Mouse (Mus musculus): Measurements from ENCODE around the gene Snd1.

The Snd1 gene

DNA sequence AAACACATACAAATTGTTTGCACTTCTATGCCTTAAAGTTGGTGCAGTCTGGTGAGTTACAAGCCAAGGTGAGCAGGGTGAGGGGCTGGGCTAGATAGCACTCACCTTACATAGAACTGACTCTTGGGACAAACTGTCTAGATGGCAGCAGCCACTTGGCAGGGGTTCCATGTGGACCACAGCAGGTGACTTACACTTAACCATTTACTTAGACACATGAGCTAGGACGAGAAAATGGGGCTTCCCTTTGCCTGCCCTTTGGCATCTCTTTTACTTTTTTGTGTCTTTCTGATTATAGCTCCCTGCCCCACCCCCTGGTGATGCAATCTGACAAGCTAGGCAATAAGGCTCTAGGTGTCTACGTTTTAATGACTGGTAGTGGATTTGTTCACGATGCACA lies 274.3 kb downstream of the Snd1 start:
- DNase-seq (ENCODE audit: low read depth, low spot score), result no peak

DNA sequence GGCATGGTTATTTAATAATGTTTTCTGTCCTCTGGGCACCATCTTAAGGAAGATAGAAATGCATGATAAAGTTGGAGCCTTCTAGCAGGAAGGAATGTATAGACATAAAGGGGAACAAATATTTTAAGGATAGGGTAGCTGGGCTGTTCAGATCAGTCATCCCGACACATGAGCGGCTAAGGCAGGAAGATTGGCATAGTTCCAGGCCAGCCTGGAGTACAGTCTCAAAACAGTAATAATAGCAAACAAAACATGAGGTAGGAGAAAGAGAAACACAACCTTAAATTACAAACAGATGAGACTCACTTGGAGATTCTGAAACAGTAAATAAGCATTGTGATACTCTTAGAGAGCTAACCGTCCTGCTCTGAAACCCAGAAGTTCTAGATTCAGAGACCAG lies 276.2 kb downstream of the Snd1 start:
- DNase-seq (ENCODE audit: low read depth, low spot score), result no peak

DNA sequence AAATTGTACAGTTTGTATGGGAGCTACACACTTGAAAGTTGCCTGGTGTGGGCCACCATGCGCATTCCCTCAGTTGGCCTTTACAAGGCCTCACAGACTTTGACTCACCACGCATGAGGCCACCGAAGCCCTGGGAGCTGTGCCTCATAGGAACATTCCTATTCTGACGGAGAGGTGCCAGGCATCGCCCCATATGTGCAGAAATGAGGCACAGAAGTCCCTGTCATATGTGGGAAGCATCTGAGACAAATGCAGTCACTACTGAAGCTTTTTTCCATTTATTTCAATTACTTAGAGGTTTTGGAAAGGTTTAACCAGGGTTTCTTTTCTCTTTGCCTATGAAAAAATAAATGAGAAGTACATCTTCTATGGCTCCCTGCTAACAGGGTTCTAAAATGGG lies 278.3 kb downstream of the Snd1 start:
- DNase-seq (ENCODE audit: low read depth, low spot score), result no peak

DNA sequence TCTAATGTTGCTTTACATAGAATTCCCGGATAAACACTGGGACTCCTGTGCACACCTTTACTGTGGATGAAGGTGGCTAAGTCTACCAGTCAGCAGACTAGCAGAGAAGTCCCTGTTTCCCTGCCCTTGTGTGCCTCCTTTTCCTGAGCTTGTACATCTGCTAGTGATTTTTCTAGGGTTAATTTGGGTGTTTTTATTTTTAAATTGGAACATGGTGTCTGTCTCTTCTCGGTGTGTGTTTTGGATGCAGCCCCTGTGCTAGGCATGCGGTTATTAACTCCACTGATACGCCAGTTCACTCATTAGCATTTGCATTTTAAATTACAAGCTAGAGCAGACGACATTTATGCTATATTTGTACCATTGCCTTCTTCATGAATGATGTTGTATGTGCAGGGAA lies 278.7 kb downstream of the Snd1 start:
- DNase-seq (ENCODE audit: low read depth, low spot score), result no peak

DNA sequence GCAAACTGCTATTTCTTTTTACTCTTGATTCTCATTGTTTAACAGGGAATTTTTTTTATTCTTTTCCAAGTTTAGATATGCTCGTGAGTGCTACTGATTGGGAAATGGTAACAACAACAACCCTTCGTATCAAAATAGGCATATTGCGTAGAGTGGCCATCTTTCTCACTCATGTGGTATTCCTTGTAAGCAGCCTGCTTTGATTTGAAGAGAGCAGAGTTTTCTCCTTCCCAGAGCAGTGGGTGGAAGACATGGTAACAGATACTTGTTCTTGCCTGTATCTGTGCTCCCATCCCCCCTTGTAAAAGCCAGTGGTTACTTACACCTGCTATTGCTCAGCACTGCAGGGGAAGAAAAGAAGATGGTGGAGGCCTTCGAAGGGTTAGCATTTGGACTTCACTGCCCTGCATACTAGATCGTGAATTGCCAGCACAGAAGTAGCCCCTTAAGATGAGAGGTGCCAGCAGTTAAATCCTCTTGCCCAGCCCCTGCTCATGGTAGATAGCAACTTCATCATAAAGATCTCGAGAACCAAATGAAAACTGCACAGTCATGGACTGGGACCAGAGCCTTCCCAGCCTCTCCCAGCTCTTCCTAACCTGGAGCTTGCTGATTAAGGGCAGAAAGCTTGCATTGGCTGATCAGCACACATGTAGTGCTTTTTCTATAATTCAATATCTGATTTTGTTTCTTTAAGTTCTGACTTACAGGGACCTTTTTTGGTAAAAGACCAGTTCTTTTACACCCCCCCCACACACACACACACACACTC lies 279.4 kb downstream of the Snd1 start:
- no peak for DNase-seq (ENCODE audit: low read depth, low spot score)

DNA sequence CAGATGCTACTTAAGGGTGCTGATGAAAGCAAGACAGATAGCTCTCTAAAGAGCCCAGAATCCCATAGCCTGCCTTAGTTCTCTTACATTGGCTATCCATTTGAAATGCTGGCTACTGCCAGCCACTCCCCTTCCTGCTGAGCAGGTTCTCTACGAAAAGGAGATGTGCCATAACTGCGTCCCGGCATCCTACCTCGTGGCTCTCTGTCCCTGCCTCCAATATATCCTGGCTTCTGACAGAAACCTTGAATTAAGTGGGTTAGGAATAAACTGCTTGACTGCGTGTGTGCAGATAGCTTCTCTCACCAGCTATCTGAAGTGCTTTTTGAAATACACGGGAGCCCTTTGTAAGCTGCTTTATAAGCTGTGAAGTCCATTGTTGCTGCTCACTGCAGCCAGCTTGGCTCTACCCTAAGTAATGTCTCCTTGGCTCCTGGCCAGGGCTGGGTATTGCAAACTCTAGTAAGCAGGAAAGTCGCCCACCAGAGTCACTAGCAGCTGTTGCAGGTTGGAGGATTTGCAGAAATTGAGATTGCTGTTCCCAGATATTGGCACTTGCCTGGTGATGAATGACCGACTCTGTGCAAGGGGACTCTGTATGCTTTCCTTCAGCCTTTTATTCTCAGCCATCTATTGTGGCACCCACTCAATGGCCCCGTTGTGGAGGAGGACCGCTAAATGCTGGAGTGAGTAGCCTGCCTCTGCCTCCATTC lies 281.5 kb downstream of the Snd1 start:
- peak; percentile 45 for DNase-seq (ENCODE audit: low read depth, low spot score)

DNA sequence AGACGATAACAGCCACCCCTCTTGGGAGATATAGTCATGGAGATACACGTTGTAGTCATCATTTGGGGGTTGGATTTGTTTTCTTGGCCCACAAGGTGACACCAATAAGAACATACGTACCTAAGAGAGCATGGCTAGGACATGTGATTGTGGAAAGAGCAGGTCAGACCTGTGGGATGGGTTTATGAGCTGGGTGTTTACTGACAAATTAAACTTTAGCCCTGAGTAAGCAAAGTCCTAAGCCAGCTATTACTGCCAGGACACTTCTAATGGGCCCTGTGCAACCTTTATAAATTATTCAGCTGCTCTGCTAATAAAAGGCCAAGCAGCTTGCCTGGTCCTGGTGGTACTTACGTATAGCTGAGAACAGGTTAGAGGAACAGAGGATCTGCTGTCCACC lies 283.4 kb downstream of the Snd1 start:
- DNase-seq (ENCODE audit: low read depth, low spot score), result no peak

DNA sequence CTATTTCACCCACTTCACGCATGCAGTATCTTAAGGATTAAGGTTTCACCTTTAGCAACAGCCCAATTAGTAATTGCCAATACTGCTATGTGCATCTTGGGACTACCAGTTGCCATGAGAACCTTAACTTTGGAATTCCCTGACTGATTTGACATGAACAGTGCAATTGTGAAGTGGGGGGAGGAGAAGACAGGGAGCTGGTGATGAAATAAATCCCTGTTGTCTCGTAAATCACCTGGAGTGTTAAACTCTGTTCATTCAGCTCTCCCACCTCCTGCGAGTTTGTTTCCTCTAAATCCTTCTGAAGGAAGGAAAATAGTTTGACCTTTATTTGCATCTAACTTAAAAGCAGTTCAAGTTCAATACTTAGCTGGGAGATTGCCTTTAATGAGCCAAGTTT lies 286.8 kb downstream of the Snd1 start:
- DNase-seq (ENCODE audit: low read depth, low spot score), result peak; percentile 82

DNA sequence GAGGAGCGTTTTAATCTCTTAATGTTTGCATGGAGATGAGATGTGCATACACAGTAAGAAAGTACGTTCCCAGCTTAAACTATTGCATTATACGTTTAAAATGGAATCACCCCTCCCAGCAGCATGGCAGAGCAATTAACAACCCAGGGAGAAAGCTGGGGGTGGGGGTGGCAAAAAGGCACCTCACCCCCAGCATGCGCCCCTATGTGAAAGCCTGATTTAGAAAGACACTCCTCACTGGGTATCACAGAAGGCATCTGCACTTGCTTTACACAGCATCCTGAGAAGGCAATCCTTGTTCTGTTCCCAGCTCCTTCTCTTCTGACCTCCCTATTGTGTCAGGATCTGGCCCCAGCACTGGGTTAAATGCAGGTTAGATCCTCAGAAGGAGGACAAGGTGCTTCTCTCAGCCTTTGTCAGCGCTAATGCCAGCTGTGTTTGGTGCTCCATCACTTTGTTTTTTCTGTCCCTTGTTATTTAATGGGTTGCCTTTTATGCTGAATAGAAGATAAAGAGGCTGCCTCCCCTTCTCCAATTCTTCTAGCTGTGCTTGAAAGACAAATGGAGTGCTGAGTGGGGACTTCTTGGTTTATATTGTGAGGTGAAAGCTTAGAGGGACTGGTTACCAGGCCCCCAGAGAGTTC lies 287.3 kb downstream of the Snd1 start:
- peak; percentile 52 for DNase-seq (ENCODE audit: low read depth, low spot score)

DNA sequence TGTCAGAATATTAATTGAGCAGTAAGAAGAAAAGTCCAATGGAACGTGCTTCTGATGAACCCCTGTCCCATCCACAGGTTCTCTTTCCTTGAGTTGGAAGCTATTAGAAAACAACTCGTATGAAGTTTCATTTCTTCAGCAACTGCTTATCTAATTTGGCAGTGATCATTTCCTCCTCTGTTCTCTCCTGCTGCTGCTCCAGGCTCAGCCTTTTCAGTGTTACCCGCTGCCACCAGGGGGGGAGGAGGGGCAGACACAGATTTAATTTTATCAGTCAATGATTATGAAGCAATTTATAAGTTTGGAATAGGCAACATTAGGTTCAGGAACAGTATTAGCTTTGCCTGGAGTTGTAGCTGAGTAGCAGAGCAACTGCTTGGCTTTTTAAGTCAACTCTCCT lies 291.7 kb downstream of the Snd1 start:
- DNase-seq (ENCODE audit: low read depth, low spot score), result no peak

DNA sequence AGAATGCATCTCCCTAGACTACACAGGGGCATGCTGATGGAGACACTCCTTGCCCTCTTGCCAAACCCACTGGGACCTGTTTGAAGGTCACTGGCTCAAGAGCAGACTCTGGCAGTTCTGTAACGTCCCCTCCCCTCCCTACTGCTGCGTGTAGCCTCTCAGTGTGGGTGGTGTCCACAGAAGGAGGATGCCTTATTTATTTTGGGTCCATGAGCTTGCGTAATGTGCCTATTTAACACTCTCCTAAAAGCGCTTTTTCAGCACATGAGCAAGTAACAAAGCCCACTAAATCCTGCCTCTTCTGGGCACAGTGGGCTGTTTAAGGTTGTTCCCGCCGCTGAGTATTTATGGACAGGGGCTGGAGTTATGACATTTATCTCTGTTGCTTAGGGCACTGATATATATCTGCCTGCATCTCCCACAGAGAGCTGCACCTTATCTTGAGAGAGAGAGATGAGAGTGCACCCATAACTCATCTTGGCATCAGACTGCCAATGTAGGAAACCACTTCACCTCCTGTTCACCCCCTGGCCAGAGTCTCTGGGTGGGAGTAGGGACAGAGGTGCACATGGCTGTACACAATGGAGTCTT lies 293.0 kb downstream of the Snd1 start:
- DNase-seq (ENCODE audit: low read depth, low spot score), result no peak

DNA sequence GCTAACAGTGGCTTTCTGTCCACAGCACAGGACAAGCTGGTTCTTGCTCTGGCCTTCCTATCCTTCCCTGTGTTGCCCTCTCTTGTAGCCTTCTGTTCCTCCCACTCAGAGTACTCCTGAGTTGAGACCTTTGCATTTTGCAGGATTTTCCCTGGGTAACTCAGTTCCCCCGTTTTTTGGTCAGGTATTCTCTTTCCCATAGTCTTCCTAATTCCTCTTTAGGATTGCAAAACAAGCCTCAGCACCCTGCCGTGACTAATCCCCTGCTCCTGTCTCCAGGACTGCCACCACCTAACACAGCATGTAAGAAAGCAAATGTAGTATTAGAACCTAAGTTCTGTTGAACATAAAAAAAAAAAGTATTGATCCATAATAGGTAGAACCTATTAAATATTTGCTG lies 296.4 kb downstream of the Snd1 start:
- no peak for DNase-seq (ENCODE audit: low read depth, low spot score)

DNA sequence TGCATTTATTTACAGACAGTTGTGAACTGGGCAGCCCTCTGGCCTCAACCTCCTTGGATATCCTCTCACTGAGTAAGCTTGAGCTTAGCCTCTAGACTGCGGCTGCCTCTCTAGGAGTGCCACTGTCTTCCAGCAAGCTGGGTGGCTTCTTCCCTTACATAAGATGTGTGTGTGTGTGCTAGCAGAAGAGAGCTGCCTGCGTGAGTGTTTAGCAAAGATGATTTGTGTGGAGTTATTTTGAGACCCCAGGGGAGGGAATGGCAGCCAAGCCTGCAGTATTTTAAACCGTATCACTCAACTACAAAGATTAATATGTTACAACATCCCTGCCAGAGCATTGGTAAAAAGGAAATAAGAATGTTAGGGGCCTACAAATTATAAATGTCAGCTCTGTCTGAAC lies 306.8 kb downstream of the Snd1 start:
- DNase-seq (ENCODE audit: low read depth, low spot score), result peak; percentile 30

DNA sequence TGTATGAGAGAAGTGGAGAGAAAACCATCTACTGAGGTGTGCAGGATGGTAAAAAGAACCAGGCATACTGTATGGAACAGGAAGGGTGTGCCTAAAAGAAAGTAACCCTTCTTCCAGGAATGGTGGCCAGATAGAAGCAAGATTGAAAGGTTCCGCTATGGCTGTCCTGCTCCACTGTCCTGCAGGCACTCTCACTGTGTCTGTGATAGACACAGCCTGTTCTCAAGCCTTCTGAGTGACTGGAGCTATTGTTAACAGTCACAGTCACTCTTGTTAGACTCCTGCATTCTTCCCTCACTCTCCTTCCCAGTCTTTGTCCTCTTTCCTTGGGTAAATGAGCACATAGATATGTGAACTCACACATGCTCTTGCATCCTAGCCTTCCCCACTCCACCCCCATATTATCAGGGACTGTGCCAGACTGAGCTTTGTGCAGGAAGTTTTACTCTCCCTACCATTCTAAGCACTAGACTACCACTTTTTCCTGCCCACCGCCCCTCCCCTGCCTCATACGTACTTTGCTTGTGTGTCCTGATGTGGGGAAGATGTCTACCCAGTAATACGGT lies 308.2 kb downstream of the Snd1 start:
- peak; percentile 39 for DNase-seq (ENCODE audit: low read depth, low spot score)

DNA sequence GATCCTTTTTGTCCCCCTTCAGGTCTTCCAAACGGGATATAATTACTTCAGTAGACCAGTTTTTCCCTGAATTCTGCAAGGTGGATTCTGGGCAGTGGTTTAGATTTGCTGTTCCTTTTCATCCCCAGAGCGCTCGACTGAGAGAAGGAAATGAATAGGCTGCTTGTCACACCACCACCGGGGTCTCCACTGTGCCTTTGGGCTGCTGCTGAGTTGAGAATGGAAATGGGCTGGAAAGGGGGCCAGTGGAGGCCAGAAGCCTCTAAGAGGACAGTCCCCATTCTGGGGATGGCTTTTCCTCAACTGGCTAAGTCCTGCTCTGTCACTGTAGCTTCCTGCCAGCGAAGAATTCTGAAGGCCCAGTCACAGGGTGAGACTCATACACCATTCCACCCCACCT lies 309.0 kb downstream of the Snd1 start:
- DNase-seq (ENCODE audit: low read depth, low spot score), result no peak

DNA sequence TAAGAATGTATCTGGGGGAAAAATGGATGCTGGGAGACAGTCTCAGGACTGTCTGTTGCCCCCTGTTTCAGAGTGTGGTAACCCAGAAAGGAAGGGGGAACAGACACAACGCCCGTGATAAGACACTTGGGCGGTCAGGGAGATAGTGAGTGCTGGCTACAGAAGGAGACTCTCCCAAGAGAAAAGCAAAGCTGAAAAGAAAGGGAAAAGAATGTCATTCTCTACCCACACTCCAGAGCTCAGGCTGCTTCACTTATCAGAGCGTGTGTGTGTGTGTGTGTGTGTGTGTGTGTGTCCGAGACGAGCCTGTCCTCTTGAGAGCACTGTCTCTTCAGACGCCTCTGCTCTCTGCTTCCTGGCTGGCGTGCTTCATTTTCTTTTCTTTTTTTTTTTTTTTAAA lies 310.8 kb downstream of the Snd1 start:
- no peak for DNase-seq (ENCODE audit: low read depth, low spot score)

DNA sequence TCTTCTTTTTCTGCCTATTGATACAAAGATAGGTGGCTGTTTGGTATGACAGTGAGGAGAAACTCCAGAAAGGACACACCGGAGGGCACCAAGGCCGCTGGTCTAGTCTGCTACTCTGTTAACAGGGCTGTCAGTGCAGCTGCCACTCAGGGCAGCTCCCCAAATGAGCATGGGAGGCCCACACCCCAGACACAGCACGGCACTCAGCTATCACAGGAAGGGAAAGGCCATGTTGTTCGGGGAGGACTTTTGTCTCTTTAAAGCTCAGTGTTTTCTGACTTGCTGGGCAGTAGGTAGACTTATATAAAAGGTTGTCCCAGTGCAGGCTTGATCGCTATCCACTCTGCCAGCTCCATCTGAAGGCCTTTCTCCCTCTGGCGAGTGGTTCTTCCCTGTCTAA lies 312.2 kb downstream of the Snd1 start:
- DNase-seq (ENCODE audit: low read depth, low spot score), result no peak

DNA sequence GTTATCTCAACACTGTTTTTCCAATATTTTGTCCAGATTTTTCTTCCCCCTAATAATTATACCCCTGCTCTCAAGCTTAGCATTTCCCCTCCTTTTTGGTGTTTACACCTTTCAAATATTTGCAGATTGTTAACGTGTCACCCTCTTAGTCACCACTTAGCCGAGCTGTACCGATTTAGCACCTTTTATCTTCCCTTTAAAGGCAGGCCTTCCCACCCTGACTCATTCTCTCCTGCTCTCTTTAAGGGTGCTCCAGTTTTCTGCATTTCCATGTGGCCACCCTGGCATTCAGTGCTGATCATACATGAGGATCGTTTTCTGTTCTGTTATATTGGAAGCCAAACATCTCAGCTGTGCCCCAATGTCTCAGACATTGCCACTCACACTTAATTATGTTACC lies 314.7 kb downstream of the Snd1 start:
- no peak for DNase-seq (ENCODE audit: low read depth, low spot score)

DNA sequence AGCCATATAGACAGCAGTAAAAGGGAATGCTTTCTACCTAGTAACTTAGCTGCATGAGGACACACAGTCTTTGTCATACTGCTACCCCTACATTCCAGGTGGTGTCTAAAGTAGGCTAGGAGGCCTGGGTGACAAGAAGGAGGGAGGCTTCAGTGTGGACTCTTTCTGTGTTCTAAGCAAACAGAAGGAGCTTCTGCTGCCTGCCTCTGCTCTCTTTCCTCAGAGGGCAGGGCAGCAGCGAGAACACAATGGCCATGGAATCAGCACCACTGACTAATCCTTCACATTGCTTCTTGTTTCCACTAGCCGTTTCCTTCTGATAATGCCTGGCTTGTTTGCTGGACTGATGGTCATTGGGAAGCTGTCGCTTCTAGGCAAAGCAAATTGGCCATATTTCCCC lies 316.2 kb downstream of the Snd1 start:
- DNase-seq (ENCODE audit: low read depth, low spot score), result no peak

DNA sequence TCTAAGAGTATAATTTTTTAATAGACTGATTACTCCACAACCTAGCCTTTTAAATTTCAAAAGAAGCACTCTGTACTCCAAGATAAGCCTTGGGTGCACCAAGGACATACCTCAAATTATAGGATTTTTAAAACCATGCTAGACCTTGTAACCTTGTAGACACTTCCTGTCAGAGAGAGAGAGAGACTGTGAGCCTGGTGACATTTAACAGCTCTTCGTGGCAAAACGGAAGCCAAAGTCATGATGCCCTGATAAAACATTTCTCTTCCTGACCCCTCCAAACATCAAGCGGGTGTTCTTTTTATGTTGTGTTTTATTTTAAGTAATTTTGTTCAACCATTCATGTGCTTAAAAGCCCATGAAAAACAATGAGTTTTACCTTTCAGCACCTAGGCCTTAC lies 316.9 kb downstream of the Snd1 start:
- no peak for DNase-seq (ENCODE audit: low read depth, low spot score)

DNA sequence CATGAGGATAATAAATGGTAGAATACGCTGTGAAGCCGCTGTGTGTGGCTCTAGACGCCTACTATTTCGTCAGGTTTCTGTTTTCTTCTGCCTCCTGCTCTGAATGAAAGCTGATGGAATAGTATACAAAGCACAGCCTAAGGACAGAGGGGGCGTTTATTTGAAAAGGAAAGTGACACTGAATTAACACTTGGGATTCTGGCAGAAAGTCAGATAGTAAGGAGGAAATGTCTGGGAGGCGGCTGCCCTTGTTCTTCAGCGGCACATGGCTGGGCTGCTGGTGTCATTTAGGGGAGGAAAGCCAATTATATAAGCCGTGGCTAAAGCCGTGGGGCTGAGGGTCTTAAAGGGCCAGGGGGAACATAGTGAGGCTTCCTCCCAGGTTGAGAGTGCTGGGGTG lies 320.4 kb downstream of the Snd1 start:
- no peak for DNase-seq (ENCODE audit: low read depth, low spot score)

DNA sequence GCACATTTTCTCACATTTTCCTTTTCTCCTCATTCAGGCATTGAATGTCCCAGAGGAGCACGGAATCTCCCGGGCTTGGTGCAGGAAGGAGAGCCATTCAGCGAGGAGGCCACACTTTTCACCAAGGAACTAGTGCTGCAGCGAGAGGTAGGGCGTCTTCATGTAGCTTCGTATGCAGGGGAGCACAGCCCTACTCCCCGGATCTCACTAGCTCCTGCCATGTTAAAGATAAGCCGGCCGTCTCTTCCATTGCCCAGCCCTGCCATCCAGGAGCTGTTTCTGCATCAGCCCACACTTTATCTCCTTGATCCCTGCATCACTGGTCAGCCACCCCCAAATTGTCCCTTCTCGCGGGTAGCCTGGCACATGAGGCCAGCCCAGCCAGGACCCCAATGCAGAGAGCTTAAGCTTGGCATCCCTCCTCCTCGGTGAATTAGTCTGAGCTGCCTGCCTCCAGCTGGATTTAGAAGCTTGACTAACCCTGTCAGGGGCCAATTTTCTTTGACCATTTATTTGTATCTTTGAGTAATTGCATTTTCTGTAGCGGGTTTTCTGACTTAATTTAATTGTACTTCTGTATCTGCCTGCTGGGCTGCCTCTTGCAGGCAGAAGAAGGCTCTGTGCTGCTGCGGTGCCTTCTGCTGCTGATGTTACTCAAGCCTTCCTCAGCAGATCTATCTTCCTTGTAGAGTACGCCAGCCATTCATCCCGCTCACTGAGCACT lies 321.0 kb downstream of the Snd1 start:
- DNase-seq (ENCODE audit: low read depth, low spot score), result no peak

Measured in mesoderm, embryonic 11.5 days (tissue).